Mouse (Mus musculus) limb, embryonic 14.5 days (tissue): Measurements from ENCODE around the gene Lgr5. TPM values are rescaled to one million over a fixed set of nuclear protein-coding genes. Genes with fewer than 3 reads are reported as not detected.

Source experiments
- ATAC-seq: fragments of 200-750 bp; cut with Nextera tagmentation; 2 replicates; pipeline ENCODE4 v1.8.0; 2017; ENCODE audit warnings: low read depth, moderate number of reproducible peaks, moderate TSS enrichment; ENCODE audit not compliant: low FRiP score
- DNase-seq: peaks from one replicate; pipeline ENCODE4 v3.0.0-alpha.2; 2015; ENCODE audit warnings: low spot score
- H3K27ac ChIP-seq: fragments of 300-500 bp; sonication (generic); replicated peaks from 2 replicates; pipeline ENCODE4 v1.5.1; 2014; ENCODE audit warnings: low read depth, mild to moderate bottlenecking, low read length, moderate library complexity, mixed read lengths
- H3K27me3 ChIP-seq: fragments of 300-500 bp; sonication (generic); 2 replicates; pipeline ENCODE4 v1.6.1; 2014; ENCODE audit warnings: low read length, mixed read lengths; ENCODE audit not compliant: control insufficient read depth, insufficient read depth
- H3K36me3 ChIP-seq: fragments of 300-500 bp; sonication (generic); 2 replicates; pipeline ENCODE4 v1.6.1; 2014; ENCODE audit warnings: mild to moderate bottlenecking, low read length, moderate library complexity, mixed read lengths; ENCODE audit not compliant: control insufficient read depth, insufficient read depth
- H3K4me1 ChIP-seq: fragments of 300-500 bp; sonication (generic); 2 replicates; pipeline ENCODE4 v1.6.1; 2014; ENCODE audit warnings: antibody characterized with exemption, low read length, mixed read lengths; ENCODE audit not compliant: control insufficient read depth, insufficient read depth
- H3K4me2 ChIP-seq: fragments of 300-500 bp; sonication (generic); replicated peaks from 2 replicates; pipeline ENCODE4 v1.6.1; 2014; ENCODE audit warnings: low read depth, mild to moderate bottlenecking, low read length, moderate library complexity; ENCODE audit not compliant: severe bottlenecking
- H3K4me3 ChIP-seq: fragments of 300-500 bp; sonication (generic); replicated peaks from 2 replicates; pipeline ENCODE4 v1.5.1; 2014; ENCODE audit warnings: low read length
- H3K9ac ChIP-seq: fragments of 300-500 bp; sonication (generic); 2 replicates; pipeline ENCODE4 v1.6.1; 2014; ENCODE audit warnings: mild to moderate bottlenecking, low read depth, low read length, moderate library complexity; ENCODE audit not compliant: severe bottlenecking
- H3K9me3 ChIP-seq: fragments of 300-500 bp; sonication (generic); 2 replicates; pipeline ENCODE4 v1.6.1; 2016; ENCODE audit warnings: low read length; ENCODE audit not compliant: control insufficient read depth
- POLR2A ChIP-seq: fragments of 200-500 bp; IDR thresholded peaks from 2 replicates; pipeline ENCODE4 v1.8.0; 2012; ENCODE audit warnings: inconsistent platforms, mild to moderate bottlenecking, moderate library complexity, borderline replicate concordance; ENCODE audit not compliant: insufficient read depth, insufficient read length; ENCODE audit errors: extremely low read depth
- WGBS: fragments of 180-500 bp; shearing (Covaris S2); extraction: QIAGEN DNeasy Blood & Tissue Kit; methylation state at CpG from one replicate; pipeline ENCODE4 v1.1.7; 2014; 5-methylcytosine and 5-hydroxymethylcytosine counted together
- polyA plus RNA-seq, 2 experiments: library from polyadenylated mRNA; depleted of rRNA in 1 of 2; stranded (reverse) in 1 of 2; unstranded in 1 of 2; fragments of >200 nt; fragmentation: Nextera tagmentation in 1 of 2; extraction: Ambion mirVana in 1 of 2; gene quantifications; 2 replicates each; pipeline versions ENCODE4 v1.2.1 to v1.2.3; 2012 to 2014

The Lgr5 gene
- polyA plus RNA-seq, 2 experiments = 9.6 to 12.2 TPM

DNA sequence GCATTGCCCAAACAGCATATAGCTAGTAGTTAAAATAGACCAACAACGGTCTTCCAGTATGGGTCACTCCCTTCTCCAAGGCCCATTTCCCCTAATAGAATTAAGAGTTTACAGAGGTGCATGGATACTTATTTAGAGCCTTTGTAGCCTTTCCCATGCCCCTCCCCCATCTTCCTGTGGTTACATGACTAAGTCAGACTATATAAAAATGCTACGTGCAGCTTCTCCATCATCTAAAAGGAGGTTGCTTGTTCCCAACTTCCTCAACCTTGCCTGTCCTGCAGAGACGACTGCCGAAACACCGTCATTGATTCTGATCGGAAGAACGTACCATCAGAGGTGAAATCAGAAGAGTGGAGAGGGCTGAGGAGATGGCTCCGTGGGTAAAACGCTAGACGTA lies 82.4 kb downstream of the Lgr5 start:
- H3K27ac ChIP-seq = no peak overlapping the region
- 85% methylated on average over 10 of the region's 10 CpGs for WGBS
- no peak for TF ChIP-seq POLR2A
- ATAC-seq (no peak), DNase-seq (no peak)
- no peak overlapping the region for H3K4me3 ChIP-seq
- H3K36me3 ChIP-seq = no peaks in the 10 kb centered on the region
- H3K4me1 ChIP-seq = no peaks in the 10 kb centered on the region
- H3K4me2 ChIP-seq = no peak overlapping the region
- no peaks in the 10 kb centered on the region for H3K9me3 ChIP-seq
- H3K27me3 ChIP-seq = no peaks in the 10 kb centered on the region
- no peak overlapping the region for H3K9ac ChIP-seq

DNA sequence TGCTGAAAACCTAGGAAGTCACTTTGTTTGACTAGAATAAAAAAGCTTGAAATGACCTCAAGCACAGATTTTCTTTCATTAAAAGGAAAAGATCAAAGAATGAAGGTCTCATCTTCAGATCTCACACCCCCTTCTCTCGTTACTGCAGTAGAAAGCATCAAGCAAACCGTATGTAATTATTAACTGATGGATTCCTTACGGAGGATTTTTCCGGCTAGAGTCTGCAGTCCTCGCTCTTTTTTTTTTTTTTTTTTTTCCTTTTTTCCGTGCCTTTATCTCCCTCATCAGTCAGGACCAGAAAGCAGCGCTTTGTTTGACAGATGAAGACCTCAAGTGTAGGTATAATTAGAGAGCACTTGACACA lies 93.8 kb downstream of the Lgr5 start:
- TF ChIP-seq POLR2A = no peak
- no peak for ATAC-seq
- 11% methylated on average over 7 of the region's 7 CpGs for WGBS
- H3K9me3 ChIP-seq = no peaks in the 10 kb centered on the region; the same call in 1 of the 2 replicates
- no peaks in the 10 kb centered on the region for H3K27me3 ChIP-seq
- no peak for DNase-seq
- no peak overlapping the region for H3K27ac ChIP-seq
- peaks cover 10% of the 10 kb centered on the region for H3K4me1 ChIP-seq
- peak overlapping the region; percentile 26; the same call in 1 of the 2 replicates for H3K4me2 ChIP-seq
- no peaks in the 10 kb centered on the region for H3K36me3 ChIP-seq
- no peak overlapping the region for H3K9ac ChIP-seq
- no peak overlapping the region for H3K4me3 ChIP-seq

DNA sequence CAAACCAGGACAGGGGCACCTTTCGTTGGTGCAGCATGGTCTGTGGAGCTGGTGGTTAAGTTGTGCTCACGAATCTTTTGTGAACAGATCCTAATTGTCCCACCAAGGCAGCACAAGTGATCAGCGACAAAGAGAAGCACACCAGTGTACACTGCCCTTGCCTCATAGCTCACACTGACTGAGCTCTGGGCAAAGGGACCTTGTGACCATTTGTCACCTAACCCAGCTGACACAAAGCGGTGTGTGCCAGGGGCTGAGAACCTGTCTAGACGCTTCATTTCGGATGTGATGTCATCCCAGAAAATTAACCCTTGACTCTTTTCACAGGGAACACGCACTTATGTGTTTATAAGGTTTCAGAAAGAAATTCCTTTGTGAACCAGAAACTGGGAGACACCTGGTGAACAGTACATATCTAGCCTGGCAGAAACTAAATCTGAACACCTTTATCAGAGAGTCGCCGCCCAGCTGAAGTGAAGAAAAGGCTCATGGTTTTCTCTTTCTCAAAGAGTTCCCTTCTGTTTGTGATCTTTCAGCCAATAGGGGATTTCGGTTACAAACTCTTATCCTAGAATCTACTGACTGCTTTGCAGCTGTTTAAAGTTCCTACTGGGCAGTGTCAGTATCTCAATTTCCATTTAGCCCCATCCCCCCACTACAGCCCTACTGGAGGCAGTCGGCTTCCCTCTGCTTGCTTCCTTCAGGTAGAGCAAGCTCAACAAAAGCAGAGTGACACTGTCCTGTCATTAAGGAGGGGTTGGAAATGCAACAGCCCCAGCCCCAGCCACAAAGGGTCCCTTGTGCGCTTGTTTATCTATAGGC lies 94.4 kb downstream of the Lgr5 start:
- peak overlapping the region; percentile 26; the same call in 1 of the 2 replicates for H3K4me2 ChIP-seq
- peak; percentile 49; the same call in 1 of the 2 replicates for ATAC-seq
- no peak overlapping the region for H3K9ac ChIP-seq
- DNase-seq = no peak
- no peak overlapping the region for H3K27ac ChIP-seq
- no peaks in the 10 kb centered on the region for H3K36me3 ChIP-seq
- H3K9me3 ChIP-seq = no peaks in the 10 kb centered on the region; the same call in 1 of the 2 replicates
- H3K27me3 ChIP-seq = no peaks in the 10 kb centered on the region
- H3K4me1 ChIP-seq = peaks cover 10% of the 10 kb centered on the region
- TF ChIP-seq POLR2A = no peak
- H3K4me3 ChIP-seq = no peak overlapping the region
- WGBS = 46% methylated on average over 12 of the region's 12 CpGs

DNA sequence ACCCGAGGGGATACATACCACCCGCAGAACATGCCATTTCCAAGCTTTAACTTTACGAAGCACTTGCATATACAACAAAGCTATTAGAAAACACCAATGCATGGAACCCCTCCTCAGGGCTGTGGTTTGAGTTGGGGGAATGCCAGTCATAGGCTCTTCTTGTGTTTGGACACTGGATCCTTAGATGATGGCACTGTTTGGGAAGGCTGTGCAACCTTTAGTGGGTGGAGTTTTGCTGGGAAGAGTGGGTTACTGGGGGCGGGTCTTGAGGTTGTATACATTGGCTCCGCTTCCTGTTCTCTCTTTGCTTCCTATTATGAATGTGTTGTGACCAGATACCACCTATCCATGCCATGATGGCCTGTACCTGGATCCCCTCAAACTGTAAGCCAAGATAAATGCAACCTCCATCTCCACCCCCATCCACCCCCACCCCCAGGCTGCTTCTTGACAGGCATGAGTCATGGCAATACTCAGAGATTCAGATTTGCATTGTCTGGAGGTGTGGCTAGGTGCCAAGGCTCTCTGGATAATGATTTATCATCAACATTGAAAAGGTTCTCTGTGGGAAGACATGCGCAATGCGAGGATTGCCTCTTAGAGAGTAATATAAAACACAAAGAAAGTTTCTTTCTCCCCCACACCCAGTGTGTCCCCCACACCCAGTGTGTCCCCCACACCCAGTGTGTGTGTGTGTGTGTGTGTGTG lies 95.6 kb downstream of the Lgr5 start:
- Histone ChIP-seq H3K27me3 (no peaks in the 10 kb centered on the region), H3K4me2 (no peak overlapping the region), H3K36me3 (no peaks in the 10 kb centered on the region), H3K4me3 (no peak overlapping the region), H3K27ac (no peak overlapping the region), H3K9me3 (no peaks in the 10 kb centered on the region; the same call in 1 of the 2 replicates), H3K4me1 (peaks cover 10% of the 10 kb centered on the region), H3K9ac (no peak overlapping the region)
- ATAC-seq (no peak), DNase-seq (no peak)
- no peak for TF ChIP-seq POLR2A
- WGBS = 80% methylated on average over 7 of the region's 7 CpGs

DNA sequence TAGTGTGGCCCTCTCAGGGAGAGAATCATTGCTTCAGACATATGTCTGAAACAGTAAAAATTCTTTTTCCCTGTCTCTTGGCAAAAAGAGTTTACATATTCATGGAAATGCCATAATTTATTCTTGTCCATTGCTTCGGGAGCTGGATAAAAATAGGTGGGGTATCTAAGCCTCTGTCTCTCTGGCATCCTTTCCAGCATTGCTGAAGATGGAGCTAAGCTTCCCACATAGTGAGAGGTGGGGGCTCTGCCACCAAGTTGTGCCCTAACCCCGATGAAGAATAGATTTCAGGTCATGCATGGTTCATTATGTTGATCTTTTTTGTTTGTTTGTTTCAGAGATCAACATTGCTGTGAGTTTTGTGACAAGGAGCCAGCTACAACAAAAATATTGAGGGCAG lies 102.0 kb downstream of the Lgr5 start:
- H3K4me3 ChIP-seq = no peak overlapping the region
- H3K4me1 ChIP-seq = no peaks in the 10 kb centered on the region
- WGBS = 78% methylated on average over 2 of the region's 2 CpGs
- H3K27me3 ChIP-seq = no peaks in the 10 kb centered on the region
- no peak for TF ChIP-seq POLR2A
- no peaks in the 10 kb centered on the region for H3K36me3 ChIP-seq
- DNase-seq = no peak
- H3K9ac ChIP-seq = no peak overlapping the region
- ATAC-seq = no peak
- no peak overlapping the region for H3K27ac ChIP-seq
- no peaks in the 10 kb centered on the region for H3K9me3 ChIP-seq
- H3K4me2 ChIP-seq = no peak overlapping the region
